Mouse (Mus musculus): ENCODE results near the gene Icam1.

Icam1 gene

DNA sequence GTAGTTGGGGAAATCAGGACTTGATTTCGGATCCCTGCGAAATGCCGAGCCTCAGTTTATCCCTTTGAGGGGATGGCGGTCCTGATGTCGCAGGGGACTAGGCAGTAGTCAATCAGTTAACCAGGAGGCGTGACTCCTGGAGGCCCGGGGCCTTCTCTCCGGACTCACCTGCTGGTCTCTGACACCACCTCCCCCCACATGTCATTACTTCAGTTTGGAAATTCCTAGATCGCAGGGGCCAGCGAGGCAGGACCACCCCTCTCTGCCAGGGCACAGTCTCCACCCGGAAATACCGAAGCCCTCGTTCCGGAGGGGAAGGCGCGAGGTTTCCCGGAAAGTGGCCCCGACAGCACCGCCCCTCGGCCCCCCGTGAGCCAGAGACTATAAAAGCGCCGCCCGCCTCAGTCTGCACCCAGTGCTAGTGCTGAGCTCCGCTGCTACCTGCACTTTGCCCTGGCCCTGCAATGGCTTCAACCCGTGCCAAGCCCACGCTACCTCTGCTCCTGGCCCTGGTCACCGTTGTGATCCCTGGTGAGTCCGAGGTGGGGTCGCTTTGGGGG, at the start of gene Icam1:
Icam1 (plus strand) TSS at position 415 of the 560 bp plus-strand sequence.
- DNase-seq (ENCODE audit: extremely low read depth, low read depth), result peak; percentile 62

DNA sequence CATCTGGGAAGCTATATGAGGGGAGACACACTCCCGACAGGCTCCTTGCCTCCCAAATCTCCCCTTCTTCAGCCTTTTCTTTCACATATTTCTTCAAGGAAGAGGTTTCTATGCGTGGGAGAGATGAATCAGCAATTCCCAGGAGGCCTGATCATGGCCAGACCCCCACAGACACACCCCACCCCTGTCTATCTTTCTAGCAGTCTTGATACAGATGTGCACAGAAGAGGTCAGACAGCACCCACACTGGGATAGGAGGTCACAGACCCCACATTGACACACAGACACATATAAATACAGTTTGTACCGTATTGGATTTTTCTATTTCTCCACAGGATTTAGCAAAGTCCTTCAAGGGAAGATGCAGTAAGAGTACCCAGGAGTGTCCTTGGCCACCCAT, 49.8 kb upstream of the Icam1 start:
- no peak for DNase-seq (ENCODE audit: extremely low read depth, low read depth)

DNA sequence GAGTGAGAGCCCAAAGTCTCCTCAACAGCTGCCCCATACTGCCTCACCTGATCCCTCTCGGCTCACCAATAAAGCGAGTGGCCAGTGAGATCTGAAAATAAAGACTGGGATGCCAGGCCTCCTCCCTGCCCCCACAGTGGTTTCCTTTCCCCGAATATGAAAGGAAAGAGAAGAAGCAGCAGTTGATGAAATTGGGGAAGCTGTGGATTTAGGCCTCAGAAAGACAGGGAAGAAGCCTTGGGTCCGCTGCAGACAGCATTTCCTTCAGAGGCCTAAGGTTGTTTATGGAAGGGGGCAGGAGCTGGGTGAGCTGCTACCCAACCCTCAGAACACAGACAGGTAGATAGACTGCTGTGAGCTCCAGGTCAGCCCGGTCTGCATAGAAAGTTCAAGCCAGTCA, 49.0 kb upstream of the Icam1 start:
- DNase-seq (ENCODE audit: extremely low read depth, low read depth), result no peak

DNA sequence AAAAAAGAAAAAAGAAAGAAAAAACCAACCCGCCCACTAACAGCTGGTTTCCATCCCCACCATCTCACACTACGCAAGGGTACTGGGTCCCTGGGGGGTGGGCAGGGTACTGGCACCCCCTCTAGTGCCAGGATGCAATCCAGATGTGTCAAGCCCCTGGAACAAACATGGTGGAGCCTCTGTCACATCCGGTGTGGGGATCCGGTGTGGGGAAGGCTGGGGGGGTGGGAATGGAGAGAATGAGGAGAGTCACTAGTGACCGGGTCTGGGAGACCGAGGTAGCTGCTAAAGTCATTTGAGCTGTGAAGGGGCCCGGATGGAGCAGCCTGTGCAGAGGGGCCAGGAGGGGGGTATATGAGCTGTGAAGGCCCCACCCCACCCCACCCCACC, 44.0 kb upstream of the Icam1 start:
- DNase-seq (ENCODE audit: extremely low read depth, low read depth), result no peak

DNA sequence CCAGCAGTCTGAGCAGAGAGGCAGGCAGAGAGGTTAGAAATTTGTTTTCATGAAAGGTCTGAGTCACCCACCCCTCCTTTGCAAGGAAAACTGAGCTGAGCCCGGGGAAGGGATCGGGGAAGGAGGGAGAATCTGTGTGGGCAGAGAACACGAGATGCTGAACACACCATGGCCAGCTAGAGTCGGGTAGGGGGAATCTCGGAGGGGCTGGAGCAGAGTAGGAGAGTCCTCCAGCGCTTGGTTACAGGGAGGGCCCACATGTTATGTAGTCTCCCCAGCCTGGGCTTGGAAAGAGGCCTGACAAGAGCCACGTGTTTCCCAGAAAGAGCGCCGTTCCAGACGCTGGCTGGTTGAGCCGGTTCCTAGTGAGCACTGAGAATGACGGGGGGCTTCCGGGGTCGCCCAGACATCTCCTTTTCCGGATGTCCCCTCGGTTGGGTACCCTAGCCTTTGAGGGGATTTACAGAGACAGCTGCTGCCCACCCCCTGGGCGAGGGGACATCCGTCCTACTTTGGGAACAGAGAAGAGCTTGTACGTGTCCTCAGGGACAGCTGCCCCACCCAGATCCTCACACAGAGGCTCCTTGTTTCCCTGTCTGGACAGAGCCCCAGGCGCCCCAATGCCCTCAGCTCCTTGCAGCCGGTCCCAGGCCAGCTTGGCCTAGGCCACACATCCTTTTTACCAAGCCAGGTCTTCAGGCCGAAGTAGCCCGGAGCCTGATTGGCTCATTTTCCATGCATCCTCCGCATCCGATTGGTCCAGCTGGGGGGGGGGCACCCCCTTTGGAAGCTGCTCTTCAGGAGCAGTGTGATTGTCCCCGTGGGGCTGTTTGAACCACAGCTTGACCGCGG, 43.4 kb upstream of the Icam1 start:
- DNase-seq (ENCODE audit: extremely low read depth, low read depth), result no peak

DNA sequence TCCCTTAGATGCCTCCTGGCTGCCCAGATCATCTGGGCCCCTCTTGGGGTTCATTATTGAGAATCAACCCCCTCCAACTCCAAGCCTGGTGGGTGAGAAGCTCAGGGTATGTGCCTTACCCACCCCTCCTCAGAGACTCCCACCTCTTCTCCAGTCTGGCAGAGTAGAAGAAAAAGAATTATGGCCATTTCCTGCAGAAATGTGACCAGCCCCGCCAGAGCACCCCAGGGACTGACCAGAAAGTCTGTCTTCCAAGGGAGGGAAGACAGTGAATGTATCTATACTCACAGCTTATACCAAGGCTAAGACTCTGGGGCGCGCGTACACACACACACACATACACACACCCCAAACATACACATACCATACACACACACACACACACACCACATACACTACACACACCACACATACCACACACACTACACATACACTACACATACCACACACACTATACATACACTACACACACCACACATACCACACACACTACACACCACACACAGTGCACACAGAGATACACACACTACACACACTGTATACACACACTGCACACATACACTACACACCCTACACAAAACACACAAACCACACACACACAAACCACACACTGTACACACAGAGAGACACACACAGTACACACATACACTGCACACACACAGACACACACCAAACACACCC, 42.6 kb upstream of the Icam1 start:
- no peak for DNase-seq (ENCODE audit: extremely low read depth, low read depth)

DNA sequence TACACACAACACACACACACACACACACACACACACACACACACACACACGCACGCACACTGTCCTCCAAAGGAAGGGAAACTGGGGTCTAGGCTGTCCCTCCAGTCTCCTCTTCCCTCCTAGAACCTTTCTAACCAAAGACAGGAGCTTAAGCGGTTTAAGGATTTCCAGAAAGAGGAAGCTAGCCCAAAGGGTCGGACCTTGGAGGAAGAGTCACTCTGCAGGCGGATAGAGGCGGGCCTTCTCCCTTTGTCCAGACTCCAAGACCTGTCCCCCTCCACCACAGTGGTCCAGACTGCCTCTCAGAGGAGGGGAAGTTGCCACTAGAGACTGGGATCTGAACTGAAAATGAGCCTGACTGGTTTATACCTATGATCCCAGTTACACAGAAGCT, 42.1 kb upstream of the Icam1 start:
- DNase-seq (ENCODE audit: extremely low read depth, low read depth), result peak; percentile 70

DNA sequence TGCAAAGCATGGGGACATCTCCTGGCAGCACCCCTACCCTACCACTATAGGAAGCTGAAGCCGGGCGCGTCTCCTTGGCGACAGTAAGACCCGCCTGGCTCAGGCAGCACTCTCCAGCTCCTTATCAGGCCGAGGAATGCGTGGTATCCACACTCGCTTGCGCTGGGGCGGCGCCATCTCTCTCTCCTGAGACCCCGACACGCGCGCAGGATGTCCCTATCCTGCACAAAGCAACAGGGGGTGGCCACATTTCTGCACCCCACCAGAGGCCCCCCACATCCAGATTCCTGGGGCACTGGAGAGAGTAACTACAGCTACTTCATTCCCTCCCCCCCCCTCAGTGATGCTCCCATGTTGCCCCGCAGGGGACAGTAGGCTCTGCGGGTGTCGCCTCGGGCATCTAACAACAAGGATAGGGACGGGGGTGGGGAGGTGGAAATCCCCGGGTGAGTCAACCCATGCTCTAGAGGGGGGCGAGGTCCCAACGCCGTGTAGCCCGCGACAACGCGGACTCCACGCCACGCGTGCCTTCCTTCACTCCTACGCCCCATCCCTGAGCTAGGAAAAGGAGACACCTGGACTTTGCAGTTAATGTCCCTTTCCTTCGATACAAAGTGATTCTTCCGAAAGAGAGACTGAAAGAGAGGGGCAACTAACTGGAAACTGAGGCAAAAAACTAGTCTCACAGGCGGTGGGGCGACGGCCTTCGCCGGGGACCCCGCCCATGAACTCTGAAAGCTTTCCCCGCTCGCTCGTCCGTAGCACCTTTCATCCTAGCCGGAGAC, 40.2 kb upstream of the Icam1 start:
- DNase-seq (ENCODE audit: extremely low read depth, low read depth), result peak; percentile 68

DNA sequence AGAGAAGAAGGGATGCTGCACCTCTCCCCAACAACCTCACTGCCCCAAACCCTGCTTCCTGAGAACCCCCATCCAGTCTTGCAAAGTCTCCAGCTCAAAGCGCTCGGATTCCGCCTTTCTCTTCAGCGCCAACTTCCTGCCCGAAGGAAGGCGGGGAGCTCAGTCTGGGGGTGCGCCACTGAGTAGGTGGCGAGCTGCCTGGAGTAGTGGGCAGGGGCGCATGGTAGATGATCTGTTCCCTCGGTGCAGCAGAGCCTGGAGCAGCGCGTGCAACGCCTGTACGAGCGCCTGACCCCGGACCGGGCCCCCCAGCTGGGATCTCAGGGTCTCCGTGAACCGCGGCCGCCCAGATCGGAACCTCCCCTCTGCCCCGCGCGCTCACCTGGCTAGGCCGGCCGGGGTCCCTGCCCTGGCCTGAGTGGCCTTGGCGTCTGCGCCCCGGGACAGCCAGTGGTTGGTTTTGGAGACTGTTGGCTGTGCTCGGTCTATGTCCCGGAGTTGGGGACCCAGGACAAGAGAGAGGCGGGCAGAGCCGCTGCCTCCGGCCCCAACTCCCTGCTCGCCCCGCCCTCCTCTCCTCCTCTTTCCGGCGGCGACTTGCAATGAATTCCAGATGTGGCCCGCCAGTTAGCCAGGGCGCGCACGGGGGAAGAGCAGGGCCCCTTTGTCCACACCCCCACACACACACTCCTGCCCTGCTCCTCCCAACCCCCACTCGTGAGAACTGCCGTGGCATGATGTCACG, 39.4 kb upstream of the Icam1 start, which contains the start of gene S1pr2:
S1pr2 (minus strand) TSS at position 566 of the 745 bp plus-strand sequence.
- DNase-seq (ENCODE audit: extremely low read depth, low read depth), result no peak

DNA sequence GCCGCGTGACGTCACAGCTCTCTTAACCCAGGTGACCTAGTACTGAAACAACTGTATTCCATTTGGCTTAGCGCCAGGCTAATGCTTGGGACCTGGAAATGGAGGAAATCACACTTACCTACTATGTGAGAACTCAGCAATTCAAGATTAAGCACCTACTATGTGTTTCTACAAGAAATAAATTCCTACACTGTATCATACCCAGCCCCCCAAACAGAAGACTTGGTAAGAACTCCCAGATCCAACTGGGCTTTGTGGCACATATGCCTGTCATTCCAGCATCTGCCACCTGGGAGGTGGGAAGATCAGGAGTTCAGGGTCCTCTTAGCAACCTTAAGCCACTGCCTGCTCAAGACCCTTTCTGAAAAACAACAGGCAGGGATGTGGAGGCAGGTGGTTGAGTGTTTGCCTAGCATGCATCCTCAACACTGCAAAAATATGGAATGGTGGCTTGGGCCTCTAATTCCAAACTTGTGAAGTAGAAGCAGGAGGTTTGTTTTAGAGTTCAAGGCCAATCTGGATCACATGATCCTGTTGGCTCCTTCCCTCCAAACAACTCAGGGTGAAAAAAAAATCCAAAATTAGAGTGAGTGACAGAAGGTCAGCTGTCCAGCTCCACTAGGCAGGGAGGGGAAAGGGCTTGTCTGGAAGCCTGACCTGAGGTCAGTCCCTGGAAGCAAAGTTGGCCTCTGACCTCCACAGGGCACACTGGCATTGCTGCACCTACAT, 38.7 kb upstream of the Icam1 start:
- DNase-seq (ENCODE audit: extremely low read depth, low read depth), result no peak

DNA sequence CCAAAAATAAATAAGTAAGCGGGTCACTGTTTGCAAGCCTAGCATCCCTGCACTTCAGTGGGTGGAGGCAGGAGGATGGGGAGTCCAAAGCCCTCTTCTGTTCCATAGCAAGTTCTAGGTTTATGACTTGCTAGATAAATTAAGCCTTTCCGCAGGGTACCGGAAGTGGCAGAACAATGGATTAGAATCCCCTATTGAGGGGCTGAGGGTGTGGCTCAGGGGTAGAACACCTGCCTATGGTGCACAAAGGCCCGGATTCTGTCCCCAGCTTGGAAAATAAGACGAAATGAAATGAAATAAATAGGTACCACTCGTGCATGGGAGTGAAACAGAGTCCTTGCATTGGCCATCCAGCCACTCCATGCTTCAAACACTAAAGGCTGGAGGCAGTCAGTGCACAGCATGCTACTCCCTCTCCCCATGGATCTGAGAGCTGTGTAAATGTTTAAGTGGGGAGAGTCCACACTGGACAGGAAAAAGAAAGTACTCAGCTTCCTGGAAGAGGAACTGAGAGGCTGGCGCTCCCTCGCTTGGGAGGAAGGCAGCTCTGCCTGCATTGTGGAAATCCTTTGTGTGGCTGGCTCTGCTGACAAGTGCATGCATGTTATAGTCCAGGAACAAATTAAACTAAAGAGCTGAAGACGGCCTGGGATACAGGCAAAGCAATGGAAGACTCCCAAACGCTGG, 37.2 kb upstream of the Icam1 start:
- DNase-seq (ENCODE audit: extremely low read depth, low read depth), result no peak

DNA sequence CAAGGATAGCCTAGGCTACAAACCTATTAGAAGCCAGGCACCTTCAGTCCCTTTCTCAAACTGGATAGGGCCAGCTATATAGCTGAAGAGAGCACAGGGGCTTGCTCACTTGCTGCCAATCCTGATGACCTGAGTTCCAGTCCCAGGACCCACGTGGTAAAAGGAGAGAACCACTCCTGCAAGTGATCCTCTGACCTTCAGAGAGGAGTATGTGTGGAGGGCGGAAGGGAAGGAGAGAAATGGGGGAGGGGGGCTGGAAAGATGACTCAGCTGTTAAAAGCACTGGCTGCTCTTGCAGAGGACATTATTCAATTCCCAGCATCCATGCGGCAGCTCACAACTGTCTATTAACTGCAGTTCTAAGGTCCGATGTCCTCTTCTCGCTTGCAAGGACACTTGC, 36.6 kb upstream of the Icam1 start:
- DNase-seq (ENCODE audit: extremely low read depth, low read depth), result no peak

DNA sequence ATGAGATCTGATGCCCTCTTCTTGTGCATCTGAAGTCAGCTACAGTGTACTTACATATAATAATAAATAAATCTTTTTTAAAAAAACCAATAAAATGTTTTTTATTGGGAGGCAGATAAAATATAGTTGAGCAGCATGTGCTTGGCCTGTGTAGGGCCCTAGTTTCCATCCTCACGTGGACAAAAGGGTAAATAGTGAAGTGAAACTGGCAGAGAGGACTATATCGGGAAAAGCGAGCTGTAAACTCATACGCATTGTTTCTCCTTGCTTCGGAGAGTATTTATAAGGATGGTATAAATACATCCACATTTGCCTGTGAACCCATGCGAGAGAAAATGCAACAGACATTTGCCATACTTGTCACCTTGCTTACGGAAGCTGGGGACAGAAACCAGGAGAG, 36.0 kb upstream of the Icam1 start:
- no peak for DNase-seq (ENCODE audit: extremely low read depth, low read depth)

DNA sequence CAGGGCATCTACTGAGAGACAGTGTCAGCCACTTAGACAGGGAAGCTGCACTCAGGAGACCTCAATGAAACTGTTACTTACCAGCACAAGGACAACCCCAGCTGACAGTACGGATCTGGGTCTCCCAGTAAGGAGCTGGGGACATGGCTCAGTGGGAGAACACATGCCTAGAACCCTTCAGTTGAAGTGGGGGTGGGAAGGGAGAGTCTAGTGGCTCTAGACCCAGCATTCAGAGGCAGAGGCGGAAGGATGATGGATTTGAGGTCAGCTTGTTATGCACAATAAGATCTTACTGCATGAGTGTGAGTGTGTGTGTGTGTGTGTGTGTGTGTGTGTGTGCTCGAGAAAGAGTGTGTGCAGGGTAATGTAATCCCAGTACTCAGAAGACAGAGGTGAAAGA, 33.6 kb upstream of the Icam1 start:
- DNase-seq (ENCODE audit: extremely low read depth, low read depth), result no peak

DNA sequence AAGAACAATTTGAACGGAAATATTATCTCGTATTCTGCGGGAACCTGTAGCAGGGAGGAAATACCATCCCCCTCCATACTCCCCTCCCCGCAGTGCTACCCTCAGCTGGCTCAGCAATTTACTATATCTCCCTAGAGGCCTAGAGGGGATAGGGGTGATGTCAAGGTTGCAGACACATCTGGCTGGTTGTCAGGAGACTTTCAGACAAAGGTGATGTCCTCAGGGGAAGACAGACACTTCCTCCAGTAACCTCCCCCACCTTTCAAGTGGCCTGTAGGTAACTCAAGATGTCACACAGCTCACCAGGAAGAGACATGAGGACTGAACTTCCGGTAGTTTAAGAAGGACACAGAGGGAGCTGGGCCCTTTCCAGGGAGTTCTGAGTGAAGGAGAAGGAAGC, 32.6 kb upstream of the Icam1 start:
- no peak for DNase-seq (ENCODE audit: extremely low read depth, low read depth)

DNA sequence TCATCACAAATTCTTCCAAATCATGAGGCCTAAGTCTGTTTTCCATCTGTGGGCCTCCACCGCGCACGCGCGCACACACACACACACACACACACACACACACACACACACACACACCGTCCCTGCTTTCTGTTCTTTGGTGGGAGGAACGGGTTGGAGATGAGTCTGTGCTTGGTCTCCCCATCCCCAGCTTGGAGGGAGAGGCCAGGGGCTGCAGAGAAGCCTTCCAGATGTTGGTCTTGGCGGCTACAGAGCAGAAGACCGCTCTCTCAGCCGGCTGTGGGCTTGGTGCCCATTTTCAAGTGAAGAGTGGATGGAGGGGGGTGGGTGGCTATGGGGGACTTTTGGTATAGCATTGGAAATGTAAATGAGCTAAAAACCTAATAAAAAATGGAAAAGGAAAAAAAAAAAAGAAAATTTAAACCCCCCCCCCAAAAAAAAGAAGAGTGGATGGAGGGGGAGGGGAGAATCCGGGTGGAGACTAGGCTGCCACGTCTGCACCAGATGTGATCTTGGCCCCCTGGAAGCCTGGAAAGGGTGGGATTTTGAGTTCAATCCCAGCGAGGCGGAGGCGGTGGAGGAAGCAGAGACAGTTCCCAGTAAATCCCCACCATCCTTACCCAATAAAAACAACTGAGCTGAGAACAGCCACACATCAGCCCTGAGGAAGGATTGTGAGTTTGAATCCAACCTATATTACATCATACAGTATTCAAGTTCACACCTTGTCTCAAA, 28.7 kb upstream of the Icam1 start:
- DNase-seq (ENCODE audit: extremely low read depth, low read depth), result no peak

DNA sequence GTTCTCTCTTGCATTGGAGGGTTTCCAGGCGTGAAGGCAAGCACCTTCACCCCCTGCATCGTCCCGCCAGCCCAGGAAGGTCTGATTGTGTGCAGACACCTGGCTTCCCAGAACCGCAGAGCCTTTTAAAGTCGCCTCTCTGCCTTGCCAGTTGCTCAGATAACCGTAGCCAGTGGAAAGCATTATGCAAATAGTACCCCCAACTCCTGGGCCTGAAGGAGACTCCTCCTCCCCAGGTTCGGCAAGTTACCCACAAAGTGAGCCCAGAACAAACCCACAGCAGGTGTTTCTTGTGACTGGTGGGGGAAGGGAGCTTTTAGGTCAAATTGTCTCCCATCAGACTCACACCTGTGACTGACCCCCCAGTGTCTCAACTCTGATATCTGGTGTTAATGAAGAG, 27.8 kb upstream of the Icam1 start:
- no peak for DNase-seq (ENCODE audit: extremely low read depth, low read depth)

DNA sequence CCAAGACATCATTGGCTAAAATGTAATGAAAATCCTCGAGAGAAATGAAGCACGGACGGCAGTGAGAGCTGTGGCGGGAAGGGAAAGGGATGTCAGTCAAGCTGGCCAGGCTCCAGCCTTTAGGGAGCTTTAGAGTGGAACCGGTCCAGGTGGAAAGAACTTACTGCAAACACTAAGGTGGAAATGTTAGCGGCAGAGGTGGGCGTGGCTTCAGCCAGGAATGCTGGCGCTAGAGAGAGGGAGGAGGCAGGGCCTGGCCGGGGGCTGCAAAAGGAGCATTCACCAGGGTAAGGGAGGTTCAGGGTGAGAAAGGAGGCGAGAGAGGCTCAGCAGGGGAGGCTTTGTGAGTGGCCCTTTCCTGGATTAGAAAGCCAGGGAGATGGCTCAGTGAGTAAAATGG, 24.9 kb upstream of the Icam1 start:
- no peak for DNase-seq (ENCODE audit: extremely low read depth, low read depth)

DNA sequence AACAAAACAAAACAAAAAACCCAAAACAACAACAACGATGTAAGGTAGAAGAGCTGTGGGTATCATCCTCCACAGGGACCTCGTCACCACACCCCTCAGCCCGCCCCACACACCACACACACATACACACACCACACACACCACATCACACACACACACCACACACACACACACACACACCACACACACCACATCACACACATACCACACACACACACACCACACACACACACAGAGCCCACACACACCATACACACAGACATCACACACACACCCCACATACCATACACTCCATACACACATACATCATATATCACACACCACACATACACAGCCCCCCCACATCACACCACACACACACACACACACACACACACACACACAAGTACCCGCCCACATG, 24.2 kb upstream of the Icam1 start:
- DNase-seq (ENCODE audit: extremely low read depth, low read depth), result no peak

Data from MEL-GATA-1-ER (cell line).